Mouse (Mus musculus): Measurements from ENCODE around the gene Six3. TPM values are rescaled to one million over a fixed set of nuclear protein-coding genes. Genes with fewer than 3 reads are reported as not detected.

Six3 gene
- polyA plus RNA-seq, 1 experiment from 2014 or later, result 11.3 TPM

GRCm38 (mm10) chr17:85591976-85592375 lies 21.4 kb upstream of the Six3 start:
- Histone ChIP-seq H3K27ac (ENCODE audit: low read depth, low read length) (no peak overlapping the region), H3K9me3 (replicated peaks; ENCODE audit: control insufficient read depth, low read length) (no peaks in the 10 kb centered on the region), H3K4me2 (ENCODE audit: low read length) (no peak overlapping the region), H3K36me3 (ENCODE audit: control insufficient read depth, insufficient read depth, low read length) (no peaks in the 10 kb centered on the region), H3K27me3 (replicated peaks; ENCODE audit: control insufficient read depth, insufficient read depth, low read length) (no peaks in the 10 kb centered on the region), H3K4me1 (ENCODE audit: control insufficient read depth, insufficient read depth, low read length) (no peaks in the 10 kb centered on the region), H3K4me3 (ENCODE audit: low read depth, low read length) (no peak overlapping the region), H3K9ac (ENCODE audit: low read length) (no peak overlapping the region)
- WGBS, result 42% methylated on average over 6 of the region's 6 CpGs
- DNase-seq (ENCODE audit: low spot score) (peak; percentile 61), ATAC-seq (peak; percentile 48)

GRCm38 (mm10) chr17:85595853-85596252 lies 17.6 kb upstream of the Six3 start:
- Histone ChIP-seq H3K4me2 (ENCODE audit: low read length) (no peak overlapping the region), H3K4me1 (ENCODE audit: control insufficient read depth, insufficient read depth, low read length) (no peaks in the 10 kb centered on the region), H3K27me3 (replicated peaks; ENCODE audit: control insufficient read depth, insufficient read depth, low read length) (no peaks in the 10 kb centered on the region), H3K9me3 (replicated peaks; ENCODE audit: control insufficient read depth, low read length) (no peaks in the 10 kb centered on the region), H3K36me3 (ENCODE audit: control insufficient read depth, insufficient read depth, low read length) (no peaks in the 10 kb centered on the region), H3K9ac (ENCODE audit: low read length) (no peak overlapping the region), H3K4me3 (ENCODE audit: low read depth, low read length) (no peak overlapping the region), H3K27ac (ENCODE audit: low read depth, low read length) (no peak overlapping the region)
- no peak for DNase-seq (ENCODE audit: low spot score)
- 76% methylated on average over 10 of the region's 10 CpGs for WGBS
- ATAC-seq, result no peak

- Histone ChIP-seq H3K36me3 (ENCODE audit: control insufficient read depth, insufficient read depth, low read length) (no peaks in the 10 kb centered on the region), H3K9ac (ENCODE audit: low read length) (no peak overlapping the region), H3K27me3 (replicated peaks; ENCODE audit: control insufficient read depth, insufficient read depth, low read length) (no peaks in the 10 kb centered on the region; the same call in 1 of the 2 replicates), H3K4me1 (ENCODE audit: control insufficient read depth, insufficient read depth, low read length) (no peaks in the 10 kb centered on the region), H3K27ac (ENCODE audit: low read depth, low read length) (no peak overlapping the region), H3K4me2 (ENCODE audit: low read length) (no peak overlapping the region), H3K9me3 (replicated peaks; ENCODE audit: control insufficient read depth, low read length) (no peaks in the 10 kb centered on the region), H3K4me3 (ENCODE audit: low read depth, low read length) (no peak overlapping the region)
- DNase-seq (ENCODE audit: low spot score) (no peak), ATAC-seq (no peak)
- 62% methylated on average over 6 of the region's 6 CpGs for WGBS
These were observed 17.0 kb upstream of the Six3 start for GRCm38 (mm10) chr17:85596341-85596890.

GRCm38 (mm10) chr17:85599520-85599919 lies 13.9 kb upstream of the Six3 start:
- DNase-seq (ENCODE audit: low spot score), result peak; percentile 28
- 42% methylated on average over 9 of the region's 9 CpGs for WGBS
- no peak overlapping the region for H3K4me2 ChIP-seq (ENCODE audit: low read length)
- no peaks in the 10 kb centered on the region for H3K36me3 ChIP-seq (ENCODE audit: control insufficient read depth, insufficient read depth, low read length)
- no peaks in the 10 kb centered on the region for H3K4me1 ChIP-seq (ENCODE audit: control insufficient read depth, insufficient read depth, low read length)
- H3K27me3 ChIP-seq (replicated peaks; ENCODE audit: control insufficient read depth, insufficient read depth, low read length), result peaks cover 9% of the 10 kb centered on the region
- no peak overlapping the region for H3K9ac ChIP-seq (ENCODE audit: low read length)
- H3K9me3 ChIP-seq (replicated peaks; ENCODE audit: control insufficient read depth, low read length), result no peaks in the 10 kb centered on the region
- no peak overlapping the region for H3K4me3 ChIP-seq (ENCODE audit: low read depth, low read length)
- H3K27ac ChIP-seq (ENCODE audit: low read depth, low read length), result no peak overlapping the region
- ATAC-seq, result no peak

GRCm38 (mm10) chr17:85606463-85606862 lies 6.9 kb upstream of the Six3 start:
- Histone ChIP-seq H3K9me3 (replicated peaks; ENCODE audit: control insufficient read depth, low read length) (no peaks in the 10 kb centered on the region), H3K36me3 (ENCODE audit: control insufficient read depth, insufficient read depth, low read length) (no peaks in the 10 kb centered on the region), H3K27me3 (replicated peaks; ENCODE audit: control insufficient read depth, insufficient read depth, low read length) (peaks cover 64% of the 10 kb centered on the region), H3K27ac (ENCODE audit: low read depth, low read length) (no peak overlapping the region), H3K4me2 (ENCODE audit: low read length) (no peak overlapping the region), H3K4me3 (ENCODE audit: low read depth, low read length) (no peak overlapping the region), H3K9ac (ENCODE audit: low read length) (no peak overlapping the region), H3K4me1 (ENCODE audit: control insufficient read depth, insufficient read depth, low read length) (peaks cover 4% of the 10 kb centered on the region; the same call in 1 of the 2 replicates)
- WGBS, result 8% methylated on average over 3 of the region's 3 CpGs
- DNase-seq (ENCODE audit: low spot score) (no peak), ATAC-seq (no peak)

- H3K27me3 ChIP-seq (replicated peaks; ENCODE audit: control insufficient read depth, insufficient read depth, low read length), result peaks cover 75% of the 10 kb centered on the region
- peak overlapping the region; percentile 14; the same call in 1 of the 2 replicates for H3K4me3 ChIP-seq (ENCODE audit: low read depth, low read length)
- 0 out of 2 replicates have a peak, but pooled peaks have one; percentile 40 for ATAC-seq
- H3K4me2 ChIP-seq (ENCODE audit: low read length), result peak overlapping the region; percentile 44
- peaks cover 4% of the 10 kb centered on the region; the same call in 1 of the 2 replicates for H3K4me1 ChIP-seq (ENCODE audit: control insufficient read depth, insufficient read depth, low read length)
- no peaks in the 10 kb centered on the region for H3K9me3 ChIP-seq (replicated peaks; ENCODE audit: control insufficient read depth, low read length)
- H3K27ac ChIP-seq (ENCODE audit: low read depth, low read length), result peak overlapping the region; percentile 66; the same call in 1 of the 2 replicates
- no peak for DNase-seq (ENCODE audit: low spot score)
- WGBS, result 5% methylated on average over 41 of the region's 41 CpGs
- H3K36me3 ChIP-seq (ENCODE audit: control insufficient read depth, insufficient read depth, low read length), result no peaks in the 10 kb centered on the region
- peak overlapping the region; percentile 41 for H3K9ac ChIP-seq (ENCODE audit: low read length)
These were observed 5.6 kb upstream of the Six3 start for GRCm38 (mm10) chr17:85607556-85608365.

GRCm38 (mm10) chr17:85608366-85609093 lies 4.9 kb upstream of the Six3 start:
- ATAC-seq, result 0 out of 2 replicates have a peak, but pooled peaks have one; percentile 33

GRCm38 (mm10) chr17:85609094-85609425 lies 4.3 kb upstream of the Six3 start:
- no peaks in the 10 kb centered on the region for H3K36me3 ChIP-seq (ENCODE audit: control insufficient read depth, insufficient read depth, low read length)
- H3K9me3 ChIP-seq (replicated peaks; ENCODE audit: control insufficient read depth, low read length), result no peaks in the 10 kb centered on the region
- peaks cover 85% of the 10 kb centered on the region for H3K27me3 ChIP-seq (replicated peaks; ENCODE audit: control insufficient read depth, insufficient read depth, low read length)
- H3K4me3 ChIP-seq (ENCODE audit: low read depth, low read length), result peak overlapping the region; percentile 14
- peak overlapping the region; percentile 66 for H3K27ac ChIP-seq (ENCODE audit: low read depth, low read length)
- DNase-seq (ENCODE audit: low spot score), result no peak
- H3K9ac ChIP-seq (ENCODE audit: low read length), result peak overlapping the region; percentile 41; the same call in 1 of the 2 replicates
- H3K4me1 ChIP-seq (ENCODE audit: control insufficient read depth, insufficient read depth, low read length), result peaks cover 4% of the 10 kb centered on the region; the same call in 1 of the 2 replicates
- ATAC-seq, result no peak
- H3K4me2 ChIP-seq (ENCODE audit: low read length), result peak overlapping the region; percentile 44
- 2% methylated on average over 13 of the region's 13 CpGs for WGBS

More at GRCm38 (mm10) chr17:85608366-85609093, 4.9 kb upstream of the Six3 start:
- 4% methylated on average over 42 of the region's 42 CpGs for WGBS
- no peaks in the 10 kb centered on the region for H3K9me3 ChIP-seq (replicated peaks; ENCODE audit: control insufficient read depth, low read length)
- H3K4me2 ChIP-seq (ENCODE audit: low read length), result peak overlapping the region; percentile 44
- DNase-seq (ENCODE audit: low spot score), result no peak
- peak overlapping the region; percentile 14 for H3K4me3 ChIP-seq (ENCODE audit: low read depth, low read length)
- H3K27me3 ChIP-seq (replicated peaks; ENCODE audit: control insufficient read depth, insufficient read depth, low read length), result peaks cover 79% of the 10 kb centered on the region
- H3K27ac ChIP-seq (ENCODE audit: low read depth, low read length), result peak overlapping the region; percentile 66
- peak overlapping the region; percentile 41 for H3K9ac ChIP-seq (ENCODE audit: low read length)
- H3K4me1 ChIP-seq (ENCODE audit: control insufficient read depth, insufficient read depth, low read length), result peaks cover 4% of the 10 kb centered on the region; the same call in 1 of the 2 replicates
- H3K36me3 ChIP-seq (ENCODE audit: control insufficient read depth, insufficient read depth, low read length), result no peaks in the 10 kb centered on the region

Data from forebrain, embryonic 14.5 days (tissue).